In the genomic region with DNA sequence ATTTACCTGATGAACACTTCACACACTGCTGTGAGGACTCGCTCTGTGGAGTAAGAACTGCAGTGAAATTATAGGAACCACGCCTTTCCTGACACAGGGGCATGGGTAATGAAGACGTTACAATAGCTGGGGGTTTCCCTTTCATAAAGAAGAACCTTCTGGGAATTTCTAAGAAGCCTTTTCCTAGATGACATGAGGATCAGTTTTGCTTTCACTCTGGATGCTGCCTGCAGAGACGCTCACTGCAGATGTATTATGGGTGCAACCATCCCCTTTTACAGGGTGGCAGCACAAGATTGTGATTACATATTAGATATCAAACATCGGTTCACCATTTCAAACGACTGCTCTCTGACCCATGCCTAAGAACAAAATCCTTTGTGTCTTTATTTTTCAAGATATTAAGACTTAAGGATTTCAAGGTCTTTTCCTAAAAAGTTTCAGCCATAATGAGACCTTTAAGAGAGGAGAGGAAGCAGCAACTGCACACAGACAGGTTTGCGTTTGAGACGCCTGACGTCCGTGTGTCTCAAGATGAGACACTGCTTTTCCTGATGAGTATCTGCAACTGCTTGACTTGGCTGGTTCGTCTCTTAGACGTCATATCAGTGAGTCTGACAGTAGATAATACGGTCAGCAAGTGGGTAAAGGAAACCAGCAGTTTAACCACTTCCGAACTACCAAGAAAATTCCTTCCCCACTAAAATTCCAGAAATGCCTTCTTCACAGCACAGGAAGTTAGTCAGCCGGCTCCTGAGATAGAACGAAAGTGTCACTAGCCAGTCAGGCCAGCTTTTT, we compare ENCODE assay signal across 21 mouse cellular contexts. TPM values are rescaled to one million over a fixed set of nuclear protein-coding genes. Genes with fewer than 3 reads are reported as not detected.
DNase-seq lines count a peak whose midpoint lies in the region; ATAC-seq and TF ChIP-seq lines count a peak whose summit lies in the region.
"Had no signal": no experiment of that assay in that cellular context is flagged by ENCODE, and none has a peak within 500 bp of the region (broad histone marks: within the 10 kb centered on the region; RNA-seq: fewer than 3 reads in every experiment).

No protein-coding gene starts in this region.

- peak; percentile 55 for TF ChIP-seq POLR2A in myocyte (IDR thresholded peaks at IDR 0.05; ENCODE audit: insufficient read length, low read depth)

- no peak for DNase-seq in gastrocnemius, adult 2 months
- no peak for DNase-seq in gastrocnemius, postnatal 25 days
- DNase-seq in lung, embryonic 14.5 days = peak; percentile 38
- no peak for DNase-seq in lung, postnatal 10 days
- no peak for DNase-seq in forebrain, embryonic 14.5 days (ENCODE audit: low spot score)
- no peak for DNase-seq in adrenal gland, adult 18-20 months (ENCODE audit: low spot score in 2 of 2)
- DNase-seq: B cell, adult 2 months; cerebellum, adult 11-12 months; gastrocnemius, postnatal 10 days; kidney, adult 18-20 months; kidney, postnatal 4 days; layer of hippocampus, postnatal 36 days; lung, postnatal 14 days; right cerebral cortex, postnatal 4 days had no signal

- no peaks in the 10 kb centered on the region for H3K9me3 ChIP-seq in lung, embryonic 14.5 days (ENCODE audit: low read depth, low read length)
- no peaks in the 10 kb centered on the region for H3K9me3 ChIP-seq in heart, embryonic 16.5 days (replicated peaks; ENCODE audit: control insufficient read depth, low read length)
- H3K9me3 ChIP-seq in forebrain, embryonic 14.5 days (replicated peaks; ENCODE audit: control insufficient read depth, low read length) = no peaks in the 10 kb centered on the region
- H3K9me3 ChIP-seq: midbrain, embryonic 15.5 days; neural tube, embryonic 12.5 days had no signal

- no peak overlapping the region for H3K4me2 ChIP-seq in lung, embryonic 14.5 days
- peak overlapping the region; percentile 26 for H3K4me2 ChIP-seq in heart, embryonic 16.5 days (ENCODE audit: low read depth, low read length)
- peak overlapping the region; percentile 96 for H3K4me2 ChIP-seq in myocyte (ENCODE audit: low read depth)
- H3K4me2 ChIP-seq in forebrain, embryonic 14.5 days (ENCODE audit: low read length) = no peak overlapping the region
- H3K4me2 ChIP-seq: hindbrain, embryonic 14.5 days; midbrain, embryonic 15.5 days; neural tube, embryonic 12.5 days had no signal

- intact Hi-C loops in gastrocnemius, adult 2 months (cut with DNase I) = no loop called here

- peaks cover 44% of the 10 kb centered on the region for H3K79me2 ChIP-seq in myocyte (ENCODE audit: control insufficient read depth, insufficient read depth)

- WGBS in lung, embryonic 14.5 days = 38% methylated on average over 16 of the region's 16 CpGs
- 25% methylated on average over 16 of the region's 16 CpGs for WGBS in heart, embryonic 16.5 days
- 88% methylated on average over 16 of the region's 16 CpGs for WGBS in forebrain, embryonic 14.5 days

- H3ac ChIP-seq in myocyte (ENCODE audit: control insufficient read depth, insufficient read length) = no peak overlapping the region

- H3K36me3 ChIP-seq in lung, embryonic 14.5 days (ENCODE audit: insufficient read depth) = no peaks in the 10 kb centered on the region
- H3K36me3 ChIP-seq in heart, embryonic 16.5 days (ENCODE audit: control insufficient read depth, insufficient read depth) = no peaks in the 10 kb centered on the region
- H3K36me3 ChIP-seq in myocyte (ENCODE audit: control insufficient read depth, insufficient read depth) = no peaks in the 10 kb centered on the region
- no peaks in the 10 kb centered on the region for H3K36me3 ChIP-seq in forebrain, embryonic 14.5 days (ENCODE audit: control insufficient read depth, insufficient read depth, low read length)
- H3K36me3 ChIP-seq: G1E; midbrain, embryonic 15.5 days; neural tube, embryonic 12.5 days had no signal

- peak overlapping the region; percentile 17; the same call in 1 of the 2 replicates for H3K4me3 ChIP-seq in gastrocnemius, adult 2 months
- no peak overlapping the region for H3K4me3 ChIP-seq in lung, embryonic 14.5 days (ENCODE audit: low read depth, low read length)
- H3K4me3 ChIP-seq in heart, embryonic 16.5 days (ENCODE audit: low read length) = no peak overlapping the region
- H3K4me3 ChIP-seq in myocyte = peak overlapping the region; percentile 18
- no peak overlapping the region for H3K4me3 ChIP-seq in forebrain, embryonic 14.5 days (ENCODE audit: low read depth, low read length)
- H3K4me3 ChIP-seq: midbrain, embryonic 15.5 days; neural tube, embryonic 12.5 days had no signal

- no peak for ATAC-seq in lung, embryonic 14.5 days (ENCODE audit: insufficient read depth)
- no peak for ATAC-seq in heart, embryonic 16.5 days (replicated peaks; ENCODE audit: extremely low read depth, insufficient read depth, low FRiP score)
- ATAC-seq in forebrain, embryonic 14.5 days = no peak
- ATAC-seq: forebrain, embryonic 16.5 days; midbrain, embryonic 15.5 days had no signal

- no peak for TF ChIP-seq CTCF in gastrocnemius, adult 2 months (IDR thresholded peaks at IDR 0.05)
- TF ChIP-seq CTCF in lung, embryonic 14.5 days (IDR thresholded peaks at IDR 0.05; ENCODE audit: low read depth) = no peak

- H3K27ac ChIP-seq in gastrocnemius, adult 2 months = no peak overlapping the region
- H3K27ac ChIP-seq in lung, embryonic 14.5 days (ENCODE audit: low read depth) = no peak overlapping the region
- no peak overlapping the region for H3K27ac ChIP-seq in heart, embryonic 16.5 days (ENCODE audit: low read length)
- no peak overlapping the region for H3K27ac ChIP-seq in forebrain, embryonic 14.5 days (ENCODE audit: low read depth, low read length)
- H3K27ac ChIP-seq: hindbrain, embryonic 14.5 days; midbrain, embryonic 15.5 days; neural tube, embryonic 12.5 days had no signal

- no peak overlapping the region for H3K9ac ChIP-seq in lung, embryonic 14.5 days
- H3K9ac ChIP-seq in heart, embryonic 16.5 days (ENCODE audit: low read length) = no peak overlapping the region
- H3K9ac ChIP-seq in forebrain, embryonic 14.5 days (ENCODE audit: low read length) = no peak overlapping the region
- H3K9ac ChIP-seq: hindbrain, embryonic 14.5 days; midbrain, embryonic 15.5 days; neural tube, embryonic 12.5 days had no signal

- no peaks in the 10 kb centered on the region for H3K27me3 ChIP-seq in lung, embryonic 14.5 days (ENCODE audit: insufficient read depth, low read length)
- H3K27me3 ChIP-seq in heart, embryonic 16.5 days (ENCODE audit: control insufficient read depth, insufficient read depth, low read length) = no peaks in the 10 kb centered on the region
- no peaks in the 10 kb centered on the region for H3K27me3 ChIP-seq in myocyte (ENCODE audit: control insufficient read depth, insufficient read depth, insufficient read length)
- no peaks in the 10 kb centered on the region for H3K27me3 ChIP-seq in forebrain, embryonic 14.5 days (replicated peaks; ENCODE audit: control insufficient read depth, insufficient read depth, low read length)
- H3K27me3 ChIP-seq: midbrain, embryonic 15.5 days; neural tube, embryonic 12.5 days had no signal

- peaks cover 3% of the 10 kb centered on the region; the same call in 1 of the 2 replicates for H3K4me1 ChIP-seq in lung, embryonic 14.5 days (ENCODE audit: insufficient read depth)
- H3K4me1 ChIP-seq in heart, embryonic 16.5 days (ENCODE audit: control insufficient read depth, insufficient read depth, low read length) = peaks cover 5% of the 10 kb centered on the region; the same call in 1 of the 2 replicates
- H3K4me1 ChIP-seq in forebrain, embryonic 14.5 days (ENCODE audit: control insufficient read depth, insufficient read depth, low read length) = no peaks in the 10 kb centered on the region
- H3K4me1 ChIP-seq: midbrain, embryonic 15.5 days; neural tube, embryonic 12.5 days had no signal

TF ChIP-seq in myocyte, 11 proteins besides CTCF, POLR2A, EP300 and RAD21:
- TF ChIP-seq POLR2AphosphoS2 (IDR thresholded peaks at IDR 0.05; ENCODE audit: insufficient read length, low read depth) (peak; percentile 48), SRF (IDR thresholded peaks at IDR 0.05; ENCODE audit: control insufficient read depth, insufficient read length, low read depth) (no peak), MAX (IDR thresholded peaks at IDR 0.05; ENCODE audit: low read depth) (no peak)

RNA-seq across cellular contexts. Expression of a gene that starts 13.3 kb away (rescaled TPM):
- 10 to 100 TPM; 13.9 to 15.3 TPM for total RNA-seq in gastrocnemius, adult 2 months (2021)
- total RNA-seq in gastrocnemius, postnatal 25 days (2021) = 10 to 100 TPM; 12.8 to 13.1 TPM
- polyA plus RNA-seq in lung, embryonic 14.5 days (2014; fragmentation: Nextera tagmentation; extraction: Ambion mirVana) = 74.6 and 75.3 TPM in 2 replicates
- polyA plus RNA-seq in heart, embryonic 16.5 days (2015; fragmentation: Nextera tagmentation; extraction: Ambion mirVana) = 50.6 and 61.8 TPM in 2 replicates
- polyA plus RNA-seq in myocyte (2012; fragmentation: generic; extraction: Trizol) = 30.0 TPM
- polyA plus RNA-seq in forebrain, embryonic 14.5 days (2014; fragmentation: Nextera tagmentation; extraction: Ambion mirVana) = 31.7 and 34.3 TPM in 2 replicates
- total RNA-seq in adrenal gland, adult 18-20 months (2021) = 10 to 100 TPM; 26.4 to 44.8 TPM
- polyA plus RNA-seq: G1E had no signal

Comparison
In these comparisons a context has a peak if more than half of its experiments do, and no peak if none do; other contexts are left out.
1. H3K4me3 ChIP-seq: peak in gastrocnemius, adult 2 months (single experiment) and myocyte (single experiment); none in lung, embryonic 14.5 days (single experiment), heart, embryonic 16.5 days (single experiment) and forebrain, embryonic 14.5 days (single experiment).
2. H3K4me2 ChIP-seq: peak in heart, embryonic 16.5 days (single experiment) and myocyte (single experiment); none in lung, embryonic 14.5 days (single experiment) and forebrain, embryonic 14.5 days (single experiment).